Mouse (Mus musculus) embryonic facial prominence, embryonic 13.5 days (tissue): ENCODE data around the gene Rpl36. TPM values are rescaled to one million over a fixed set of nuclear protein-coding genes. Genes with fewer than 3 reads are reported as not detected.
A peak's percentile ranks its signal among the peaks of the same experiment; 100 is the strongest.

Experiments
- ATAC-seq: fragments of 200-750 bp; cut with Nextera tagmentation; 2 replicates; pipeline ENCODE4 v1.8.0; 2017; ENCODE audit warnings: low read depth; ENCODE audit not compliant: insufficient number of reproducible peaks, insufficient read depth, low FRiP score, low TSS enrichment
- H3K27ac ChIP-seq: fragments of 300-500 bp; sonication (generic); 2 replicates; pipeline ENCODE4 v1.5.1; 2015; ENCODE audit warnings: moderate library complexity, mild to moderate bottlenecking, inconsistent platforms
- H3K27me3 ChIP-seq: fragments of 300-500 bp; sonication (generic); 2 replicates; pipeline ENCODE4 v1.6.1; 2015; ENCODE audit warnings: mild to moderate bottlenecking, inconsistent platforms
- H3K36me3 ChIP-seq: fragments of 300-500 bp; sonication (generic); 2 replicates; pipeline ENCODE4 v1.6.1; 2015; ENCODE audit warnings: mild to moderate bottlenecking, inconsistent platforms
- H3K4me1 ChIP-seq: fragments of 300-500 bp; sonication (generic); 2 replicates; pipeline ENCODE4 v1.6.1; 2015; ENCODE audit warnings: inconsistent platforms
- H3K4me2 ChIP-seq: fragments of 300-500 bp; sonication (generic); 2 replicates; pipeline ENCODE4 v1.6.1; 2015; ENCODE audit warnings: moderate library complexity, mild to moderate bottlenecking, inconsistent platforms
- H3K4me3 ChIP-seq: fragments of 300-500 bp; sonication (generic); 2 replicates; pipeline ENCODE4 v1.5.1; 2015; ENCODE audit warnings: mild to moderate bottlenecking, inconsistent platforms
- H3K9ac ChIP-seq: fragments of 300-500 bp; sonication (generic); 2 replicates; pipeline ENCODE4 v1.6.1; 2015; ENCODE audit warnings: mild to moderate bottlenecking, inconsistent platforms
- H3K9me3 ChIP-seq: fragments of 300-500 bp; sonication (generic); 2 replicates; pipeline ENCODE4 v1.6.1; 2016; ENCODE audit warnings: inconsistent platforms
- WGBS: fragments of 180-500 bp; shearing (Covaris S2); methylation state at CpG from one replicate; pipeline ENCODE4 v1.1.7; 2015; ENCODE audit warnings: mixed read lengths; 5-methylcytosine and 5-hydroxymethylcytosine counted together
- polyA plus RNA-seq: library from polyadenylated mRNA; unstranded; fragments of >200 nt; fragmentation: Nextera tagmentation; extraction: Ambion mirVana; gene quantifications from 2 replicates; pipeline ENCODE4 v1.2.1, GENCODE M21; 2015

Gene Rpl36
- polyA plus RNA-seq, 1 experiment from 2014 or later: 1,978 TPM

DNA sequence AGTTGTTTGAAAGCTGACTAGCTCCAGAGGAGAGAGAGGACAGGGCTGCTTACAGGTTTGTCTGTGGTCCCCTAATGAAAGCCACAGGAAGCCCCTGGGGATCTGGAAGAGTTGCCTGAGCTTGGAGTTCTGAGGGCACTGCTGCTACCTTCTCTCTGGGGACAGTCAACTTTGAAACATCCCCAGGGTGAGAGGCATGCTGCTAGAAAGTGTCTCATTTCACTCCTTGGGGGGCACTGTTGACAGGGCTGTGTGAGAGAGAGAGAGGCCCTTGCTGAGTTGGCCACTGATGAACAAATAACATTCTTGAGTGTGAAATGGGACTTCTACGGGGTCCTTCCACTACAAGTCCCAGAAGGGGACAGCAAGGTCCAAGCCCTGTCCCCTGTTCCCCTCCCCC is 25.4 kb upstream of the Rpl36 start:
- peak overlapping the region; percentile 60; the same call in 1 of the 2 replicates for H3K9ac ChIP-seq
- no peaks in the 10 kb centered on the region for H3K9me3 ChIP-seq
- 80% methylated on average over 1 of the region's 1 CpGs for WGBS
- no peak overlapping the region for H3K27ac ChIP-seq
- ATAC-seq: no peak
- H3K4me1 ChIP-seq: peaks cover 39% of the 10 kb centered on the region
- H3K4me2 ChIP-seq: peak overlapping the region; percentile 34; the same call in 1 of the 2 replicates
- 0 out of 2 replicates have a peak overlapping the region, but pooled peaks have one; percentile 3 for H3K4me3 ChIP-seq
- no peaks in the 10 kb centered on the region for H3K27me3 ChIP-seq
- H3K36me3 ChIP-seq: peaks cover 69% of the 10 kb centered on the region

DNA sequence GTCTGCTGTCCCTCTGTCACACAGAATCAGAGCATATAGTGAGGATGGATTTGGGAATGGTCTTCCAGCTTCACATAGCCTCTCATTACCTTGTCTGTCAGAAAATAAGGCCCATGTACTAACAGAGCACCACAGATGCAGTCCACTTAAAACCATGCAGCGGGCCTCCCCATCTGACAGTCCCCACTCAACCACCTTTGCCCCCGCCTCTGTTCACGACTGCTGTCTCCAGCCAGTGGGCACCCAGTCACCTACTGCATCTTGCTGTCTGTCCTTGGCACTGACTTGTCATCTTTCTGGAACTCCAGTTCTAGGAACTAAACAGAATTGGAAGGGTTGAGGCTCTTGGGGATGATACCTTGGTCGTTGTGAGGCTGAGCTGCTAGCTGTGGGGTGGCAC is 24.3 kb upstream of the Rpl36 start:
- ATAC-seq: no peak
- Histone ChIP-seq H3K9me3 (no peaks in the 10 kb centered on the region), H3K27ac (no peak overlapping the region), H3K36me3 (peaks cover 78% of the 10 kb centered on the region), H3K4me1 (peaks cover 32% of the 10 kb centered on the region), H3K4me2 (no peak overlapping the region), H3K9ac (no peak overlapping the region), H3K27me3 (no peaks in the 10 kb centered on the region), H3K4me3 (no peak overlapping the region)
- WGBS: 97% methylated on average over 4 of the region's 4 CpGs

DNA sequence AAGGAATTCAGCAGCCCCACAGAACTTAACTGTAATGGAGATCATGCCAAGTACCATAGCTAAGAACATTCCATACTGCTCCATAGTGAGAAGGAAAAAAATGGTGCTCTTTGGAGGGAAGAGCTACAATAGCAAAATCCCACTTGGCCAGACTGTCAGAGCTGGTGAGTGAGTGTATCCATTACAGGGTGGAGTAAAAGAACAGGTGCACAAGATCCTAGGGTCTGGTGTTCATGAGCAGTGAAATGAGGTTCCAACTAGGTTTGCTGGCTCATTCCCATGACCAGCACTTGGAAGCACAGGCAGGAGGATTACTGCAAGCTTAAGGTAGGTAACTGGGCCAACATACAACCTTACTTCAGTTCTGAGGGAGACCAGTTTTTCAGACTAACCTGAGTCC is 20.7 kb upstream of the Rpl36 start:
- Histone ChIP-seq H3K4me3 (no peak overlapping the region), H3K9me3 (no peaks in the 10 kb centered on the region), H3K27ac (no peak overlapping the region), H3K4me2 (no peak overlapping the region), H3K36me3 (peaks cover 100% of the 10 kb centered on the region), H3K9ac (no peak overlapping the region), H3K27me3 (no peaks in the 10 kb centered on the region), H3K4me1 (peaks cover 13% of the 10 kb centered on the region)
- no peak for ATAC-seq

DNA sequence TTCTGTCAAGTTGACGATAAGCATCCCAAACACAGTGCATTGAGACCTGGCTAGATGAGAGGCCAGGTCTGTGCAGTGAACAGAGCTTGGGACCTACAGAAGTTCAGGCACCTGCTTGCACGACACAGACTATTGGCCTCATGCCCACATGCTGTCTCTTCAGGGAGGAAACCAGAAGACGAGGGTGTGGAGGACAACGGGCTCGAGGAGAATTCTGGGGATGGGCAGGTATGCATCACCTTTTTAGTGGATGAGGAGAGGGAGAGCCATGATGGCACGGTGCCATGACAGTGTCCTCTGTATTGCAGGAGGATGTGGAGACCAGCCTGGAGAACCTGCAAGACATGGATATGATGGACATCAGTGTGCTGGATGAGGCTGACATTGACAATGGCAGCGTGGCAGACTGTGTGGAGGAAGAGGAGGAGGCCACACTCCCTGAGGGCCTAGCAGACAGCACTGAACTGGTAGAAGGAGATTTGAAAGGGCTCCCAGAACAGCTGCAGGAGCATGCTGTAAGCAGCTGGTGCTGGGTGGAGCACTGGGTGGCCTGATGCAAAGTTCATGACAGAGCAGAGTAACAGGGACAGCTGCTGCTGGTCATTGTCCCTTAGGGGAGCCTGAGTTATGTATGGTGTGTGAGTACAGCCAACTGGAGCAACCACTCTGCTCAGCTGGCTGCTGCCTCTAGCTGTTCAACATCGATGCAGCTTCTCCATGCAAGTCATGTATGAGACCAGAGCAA is 19.5 kb upstream of the Rpl36 start:
- Histone ChIP-seq H3K36me3 (peaks cover 96% of the 10 kb centered on the region), H3K9me3 (no peaks in the 10 kb centered on the region), H3K27me3 (no peaks in the 10 kb centered on the region), H3K4me1 (peaks cover 9% of the 10 kb centered on the region; the same call in 1 of the 2 replicates), H3K4me2 (no peak overlapping the region), H3K9ac (no peak overlapping the region), H3K4me3 (no peak overlapping the region), H3K27ac (no peak overlapping the region)
- 87% methylated on average over 8 of the region's 8 CpGs for WGBS
- no peak for ATAC-seq

DNA sequence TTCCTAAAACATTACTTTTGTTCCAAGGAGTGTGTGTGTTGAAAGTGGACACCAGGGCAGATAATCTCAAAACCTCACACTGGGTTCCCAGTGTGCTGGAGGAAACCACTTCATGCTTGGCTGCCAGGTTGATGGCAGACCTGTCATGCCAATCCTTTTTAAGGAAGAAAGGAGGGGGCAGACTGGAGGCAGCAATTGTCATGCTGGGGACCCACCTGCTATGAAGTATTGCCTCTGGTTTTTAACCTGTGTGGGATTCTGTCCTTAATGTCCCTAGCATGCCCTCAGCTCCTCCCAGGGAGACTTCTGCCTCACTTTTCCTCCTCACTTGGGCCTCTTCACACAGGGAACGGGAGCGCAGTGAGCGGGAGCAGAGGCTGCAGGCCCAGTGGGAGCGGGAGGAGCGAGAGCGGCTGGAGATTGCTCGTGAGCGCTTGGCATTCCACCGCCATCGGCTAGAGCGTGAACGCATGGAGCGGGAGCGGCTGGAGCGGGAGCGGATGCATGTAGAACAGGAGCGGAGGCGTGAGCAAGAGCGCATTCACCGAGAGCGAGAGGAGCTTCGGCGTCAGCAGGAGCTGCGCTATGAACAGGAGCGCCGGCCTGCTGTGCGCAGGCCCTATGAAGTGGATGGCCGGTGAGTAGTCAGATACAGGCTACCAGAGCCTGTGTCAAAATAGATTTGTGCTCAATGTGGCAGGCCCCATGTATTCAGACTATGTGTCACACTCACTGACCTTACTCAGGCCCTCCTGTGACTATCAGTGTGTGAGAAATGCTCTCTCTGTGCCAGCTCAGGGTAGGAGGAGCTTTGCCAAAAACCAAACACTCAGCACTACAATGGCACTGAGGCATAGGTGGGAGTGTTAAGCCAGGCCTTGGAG is 9.8 kb upstream of the Rpl36 start:
- H3K4me1 ChIP-seq: peaks cover 9% of the 10 kb centered on the region
- H3K4me2 ChIP-seq: no peak overlapping the region
- ATAC-seq: no peak
- peaks cover 84% of the 10 kb centered on the region for H3K36me3 ChIP-seq
- H3K9ac ChIP-seq: no peak overlapping the region
- H3K27ac ChIP-seq: no peak overlapping the region
- 95% methylated on average over 28 of the region's 28 CpGs for WGBS
- no peak overlapping the region for H3K4me3 ChIP-seq
- H3K9me3 ChIP-seq: no peaks in the 10 kb centered on the region
- H3K27me3 ChIP-seq: no peaks in the 10 kb centered on the region

DNA sequence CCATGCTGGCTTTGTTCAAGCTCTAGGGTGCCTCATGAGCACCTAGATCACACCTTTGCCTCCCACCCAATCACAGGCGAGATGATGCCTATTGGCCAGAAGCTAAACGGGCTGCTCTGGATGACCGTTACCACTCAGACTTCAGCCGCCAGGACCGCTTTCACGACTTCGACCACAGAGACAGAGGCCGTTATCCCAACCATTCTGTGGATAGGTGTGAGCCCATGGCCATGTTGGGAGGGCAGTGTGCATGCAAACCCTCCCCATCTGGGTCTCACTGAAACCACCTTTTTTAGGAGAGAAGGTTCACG is 9.2 kb upstream of the Rpl36 start:
- WGBS: 89% methylated on average over 9 of the region's 9 CpGs
- H3K36me3 ChIP-seq: peaks cover 84% of the 10 kb centered on the region
- no peaks in the 10 kb centered on the region for H3K27me3 ChIP-seq
- no peak overlapping the region for H3K4me3 ChIP-seq
- H3K4me1 ChIP-seq: peaks cover 13% of the 10 kb centered on the region
- no peaks in the 10 kb centered on the region for H3K9me3 ChIP-seq
- ATAC-seq: no peak
- no peak overlapping the region for H3K27ac ChIP-seq
- H3K4me2 ChIP-seq: no peak overlapping the region
- no peak overlapping the region for H3K9ac ChIP-seq

DNA sequence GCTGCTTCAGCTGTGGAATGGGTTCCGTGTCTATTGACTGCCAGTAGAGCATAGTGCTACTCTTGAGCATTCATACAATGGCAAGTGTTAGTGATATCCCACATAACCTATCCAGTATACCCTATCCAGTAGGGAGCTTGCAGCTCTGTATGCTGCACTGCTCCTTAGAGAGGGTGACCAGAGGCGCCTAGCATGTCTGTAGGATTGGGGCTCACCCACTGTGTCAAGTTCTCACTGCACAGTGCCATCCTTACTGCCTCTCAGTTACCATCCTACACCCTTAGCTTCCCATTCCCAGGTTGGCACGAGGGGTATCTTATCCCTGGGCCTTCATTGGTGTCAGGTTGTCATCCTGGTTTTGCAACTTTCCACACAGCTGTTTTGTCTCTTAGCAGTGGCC is 8.8 kb upstream of the Rpl36 start:
- H3K27me3 ChIP-seq: no peaks in the 10 kb centered on the region
- no peak overlapping the region for H3K9ac ChIP-seq
- ATAC-seq: no peak
- 86% methylated on average over 3 of the region's 3 CpGs for WGBS
- 0 out of 2 replicates have a peak overlapping the region, but pooled peaks have one; percentile 14 for H3K27ac ChIP-seq
- H3K4me3 ChIP-seq: no peak overlapping the region
- peaks cover 82% of the 10 kb centered on the region for H3K36me3 ChIP-seq
- H3K4me1 ChIP-seq: peaks cover 13% of the 10 kb centered on the region
- H3K9me3 ChIP-seq: no peaks in the 10 kb centered on the region
- H3K4me2 ChIP-seq: no peak overlapping the region

DNA sequence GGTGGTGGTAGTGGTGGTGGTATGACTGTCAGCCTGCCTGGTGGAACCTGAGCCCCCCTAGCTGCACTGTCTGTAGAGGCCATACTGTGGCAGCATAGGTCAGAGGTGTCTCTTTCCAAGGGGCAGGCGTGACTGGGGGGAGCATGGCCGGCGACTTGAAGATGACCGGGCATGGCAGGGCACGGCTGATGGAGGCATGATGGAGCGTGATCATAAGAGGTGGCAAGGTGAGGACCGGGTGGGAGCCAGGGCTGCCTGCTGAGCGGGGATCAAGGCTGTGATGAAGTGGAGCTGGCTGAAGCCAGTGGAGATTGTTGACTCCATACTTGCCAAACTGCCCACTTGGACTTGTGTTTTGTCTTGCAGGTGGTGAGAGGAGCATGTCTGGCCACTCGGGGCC is 7.8 kb upstream of the Rpl36 start:
- peaks cover 17% of the 10 kb centered on the region for H3K4me1 ChIP-seq
- H3K9me3 ChIP-seq: no peaks in the 10 kb centered on the region
- H3K27me3 ChIP-seq: no peaks in the 10 kb centered on the region
- no peak overlapping the region for H3K9ac ChIP-seq
- whole genome bisulfite sequencing: 82% methylated on average over 9 of the region's 9 CpGs
- no peak overlapping the region for H3K4me3 ChIP-seq
- peaks cover 72% of the 10 kb centered on the region for H3K36me3 ChIP-seq
- H3K4me2 ChIP-seq: no peak overlapping the region
- no peak for ATAC-seq
- H3K27ac ChIP-seq: no peak overlapping the region

DNA sequence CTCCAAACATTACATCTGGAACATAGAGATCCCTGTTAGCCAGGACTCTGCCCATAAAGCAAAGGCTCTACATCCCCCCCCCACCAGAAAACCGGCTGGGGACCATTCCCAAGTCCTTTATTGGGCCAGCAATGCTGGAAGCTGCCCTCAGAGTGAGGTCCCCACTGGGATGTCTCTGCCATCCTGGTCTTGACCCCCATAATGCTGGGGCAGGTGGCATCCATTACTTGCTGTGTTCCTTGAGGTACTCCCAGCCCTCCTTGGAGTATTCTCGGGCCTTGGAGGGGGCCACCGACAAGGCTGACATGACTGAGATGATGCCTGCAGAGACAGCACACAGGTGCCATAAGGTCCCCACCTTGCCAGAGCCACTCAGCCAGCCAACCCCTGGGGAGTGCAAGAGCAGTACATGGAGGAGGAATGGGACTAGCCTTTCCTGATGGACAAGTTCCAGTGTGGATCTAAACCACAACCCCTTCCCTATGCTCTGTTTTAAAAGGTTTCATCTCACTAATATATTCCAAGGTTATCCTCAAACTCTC is 5.6 kb upstream of the Rpl36 start:
- peaks cover 23% of the 10 kb centered on the region for H3K4me1 ChIP-seq
- no peak overlapping the region for H3K4me2 ChIP-seq
- H3K27me3 ChIP-seq: no peaks in the 10 kb centered on the region
- H3K4me3 ChIP-seq: no peak overlapping the region
- no peaks in the 10 kb centered on the region for H3K9me3 ChIP-seq
- WGBS: 71% methylated on average over 3 of the region's 3 CpGs
- peaks cover 50% of the 10 kb centered on the region for H3K36me3 ChIP-seq
- no peak for ATAC-seq
- H3K9ac ChIP-seq: no peak overlapping the region
- no peak overlapping the region for H3K27ac ChIP-seq

DNA sequence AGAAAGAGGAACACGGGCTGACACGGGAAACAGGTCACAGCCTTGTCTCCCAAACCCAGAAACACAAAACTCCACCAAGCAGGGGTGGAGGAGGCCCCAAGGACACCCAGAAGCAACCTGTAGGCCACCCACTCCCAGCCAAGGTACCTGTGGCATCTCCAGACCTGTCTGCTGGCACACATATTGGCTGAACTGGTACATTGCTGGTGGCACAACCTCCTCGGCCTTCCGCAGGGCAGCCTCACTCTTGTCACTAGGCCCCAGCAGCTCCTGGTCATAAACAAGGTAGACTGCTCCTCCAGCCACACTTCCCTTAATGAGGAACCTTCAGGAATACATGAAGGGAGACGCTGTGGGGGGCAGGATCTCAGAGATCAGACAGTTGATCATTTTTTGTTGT is 4.5 kb upstream of the Rpl36 start:
- no peaks in the 10 kb centered on the region for H3K27me3 ChIP-seq
- H3K4me3 ChIP-seq: peak overlapping the region; percentile 59
- WGBS: 60% methylated on average over 5 of the region's 5 CpGs
- peaks cover 39% of the 10 kb centered on the region for H3K36me3 ChIP-seq
- H3K9me3 ChIP-seq: no peaks in the 10 kb centered on the region
- ATAC-seq: no peak
- peak overlapping the region; percentile 83 for H3K9ac ChIP-seq
- H3K4me1 ChIP-seq: peaks cover 23% of the 10 kb centered on the region
- no peak overlapping the region for H3K27ac ChIP-seq
- peak overlapping the region; percentile 83 for H3K4me2 ChIP-seq

DNA sequence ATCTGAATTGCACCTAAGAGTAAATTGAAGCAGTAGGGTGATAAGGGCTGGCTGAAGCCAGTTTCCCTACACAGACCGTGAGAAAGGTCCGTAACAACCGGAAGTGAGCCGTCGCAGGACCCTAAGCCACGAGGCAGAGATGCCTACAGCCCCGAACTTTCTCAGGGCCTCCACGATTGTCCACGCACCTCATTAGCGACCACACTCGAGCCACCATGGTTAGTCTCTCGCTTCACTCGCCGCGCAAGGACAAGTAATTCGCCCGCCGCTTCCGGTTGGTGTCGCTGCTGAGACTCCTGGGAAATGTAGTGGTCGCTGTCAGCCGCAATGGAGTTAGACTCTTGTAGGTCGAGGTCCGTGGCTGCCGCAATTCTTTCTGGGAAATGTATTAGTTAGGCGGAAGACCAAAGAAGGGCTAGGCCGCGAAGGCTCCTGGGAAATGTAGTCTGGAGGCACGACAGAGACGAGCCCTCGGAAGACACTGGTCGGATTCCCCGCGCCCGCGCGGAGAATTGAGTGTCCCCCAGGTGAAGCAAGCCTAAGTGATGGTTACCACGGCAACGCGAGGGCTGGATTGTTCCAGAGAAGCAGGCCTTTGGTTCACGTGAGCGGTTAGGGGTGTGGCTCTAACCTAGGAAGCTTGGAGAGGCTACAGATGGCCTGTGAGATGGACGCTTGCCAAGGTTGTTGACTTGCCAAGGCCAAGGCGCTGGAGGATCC is 3.6 kb upstream of the Rpl36 start, which contains the start of gene 2410015M20Rik:
2410015M20Rik (minus strand) TSS at position 320 of the 720 bp plus-strand sequence.
- H3K27ac ChIP-seq: peak within 1 kb of the TSS; percentile 72

More for the DNA sequence above, 3.6 kb upstream of the Rpl36 start, which contains the start of gene 2410015M20Rik:
- Histone ChIP-seq H3K9ac (peak within 1 kb of the TSS; percentile 83), H3K36me3 (peaks cover 36% of the 10 kb centered on the region), H3K27me3 (no peaks in the 10 kb centered on the region), H3K4me1 (peaks cover 27% of the 10 kb centered on the region), H3K9me3 (no peaks in the 10 kb centered on the region), H3K4me3 (peak within 1 kb of the TSS; percentile 59), H3K4me2 (peak within 1 kb of the TSS; percentile 83)
- peak; percentile 82 for ATAC-seq
- under 1% methylated on average over 44 of the region's 44 CpGs for WGBS
